Mouse (Mus musculus): ENCODE measurements around the gene Aprt.

- TF ChIP-seq POLR2A (IDR thresholded peaks at IDR 0.05; ENCODE audit: borderline replicate concordance, control insufficient read depth, low read depth, low read length) (no peak), CTCF (IDR thresholded peaks at IDR 0.05; ENCODE audit: control insufficient read depth, insufficient read depth, low read length) (no peak)
Observed at GRCm38 (mm10) chr8:122586171-122586570, 9.5 kb upstream of the Aprt start.
